Mouse (Mus musculus) forebrain, postnatal 0 days (tissue): ENCODE measurements around the gene Bcor. TPM values are rescaled to one million over a fixed set of nuclear protein-coding genes. Genes with fewer than 3 reads are reported as not detected.

ENCODE experiments used
- ATAC-seq: fragments of 200-750 bp; cut with Nextera tagmentation; 2 replicates; pipeline ENCODE4 v1.8.0; 2017; ENCODE audit warnings: mild to moderate bottlenecking, moderate library complexity
- DNase-seq: peaks from one replicate; pipeline ENCODE4 v3.0.0-alpha.2; 2015
- H3K27ac ChIP-seq: fragments of 300-500 bp; sonication (generic); 2 replicates; pipeline ENCODE4 v1.5.1; 2014; ENCODE audit warnings: low read depth, mild to moderate bottlenecking, antibody characterized with exemption, low read length, moderate library complexity, mixed read lengths
- H3K27me3 ChIP-seq: fragments of 300-500 bp; sonication (generic); 2 replicates; pipeline ENCODE4 v1.6.1; 2014; ENCODE audit warnings: mild to moderate bottlenecking, low read length, mixed read lengths; ENCODE audit not compliant: insufficient read depth
- H3K36me3 ChIP-seq: fragments of 300-500 bp; sonication (generic); 2 replicates; pipeline ENCODE4 v1.6.1; 2014; ENCODE audit warnings: mild to moderate bottlenecking, moderate library complexity; ENCODE audit not compliant: insufficient read depth
- H3K4me1 ChIP-seq: fragments of 300-500 bp; sonication (generic); 2 replicates; pipeline ENCODE4 v1.6.1; 2014; ENCODE audit warnings: antibody characterized with exemption; ENCODE audit not compliant: insufficient read depth
- H3K4me2 ChIP-seq: fragments of 300-500 bp; sonication (generic); 2 replicates; pipeline ENCODE4 v1.6.1; 2014; ENCODE audit warnings: low read depth, mild to moderate bottlenecking, moderate library complexity
- H3K4me3 ChIP-seq: fragments of 300-500 bp; sonication (generic); 2 replicates; pipeline ENCODE4 v1.5.1; 2014; ENCODE audit warnings: low read depth, low read length, mixed read lengths
- H3K9ac ChIP-seq: fragments of 300-500 bp; sonication (generic); 2 replicates; pipeline ENCODE4 v1.6.1; 2014; ENCODE audit warnings: mild to moderate bottlenecking
- H3K9me3 ChIP-seq: fragments of 300-500 bp; sonication (generic); 2 replicates; pipeline ENCODE4 v1.6.1; 2016; ENCODE audit warnings: low read length
- CTCF ChIP-seq: sonication (generic); IDR thresholded peaks from 2 replicates; pipeline ENCODE4 v1.5.1; 2016; ENCODE audit warnings: antibody characterized with exemption, control low read depth, low read depth
- WGBS: fragments of 180-500 bp; shearing (Covaris S2); extraction: QIAGEN DNeasy Blood & Tissue Kit; methylation state at CpG from one replicate; pipeline ENCODE4 v1.1.7; 2014; 5-methylcytosine and 5-hydroxymethylcytosine counted together
- polyA plus RNA-seq: library from polyadenylated mRNA; unstranded; fragments of >200 nt; fragmentation: Nextera tagmentation; extraction: Ambion mirVana; gene quantifications from 2 replicates; pipeline ENCODE4 v1.2.1, GENCODE M21; 2015
- total RNA-seq: library from RNA; depleted of rRNA; stranded (reverse); fragments of >200 nt; gene quantifications from 2 replicates; pipeline ENCODE4 v1.2.3, GENCODE M21; 2014

Bcor gene
- total and polyA plus RNA-seq, 2 experiments from 2014 or later, result 10.5 to 32.1 TPM

- Histone ChIP-seq H3K9me3 (no peaks in the 10 kb centered on the region), H3K9ac (no peak overlapping the region), H3K4me3 (no peak overlapping the region), H3K36me3 (no peaks in the 10 kb centered on the region), H3K27ac (no peak overlapping the region), H3K4me1 (0 out of 2 replicates have a peak, but pooled peaks cover 6% of the 10 kb centered on the region), H3K27me3 (no peaks in the 10 kb centered on the region; the same call in 1 of the 2 replicates), H3K4me2 (peak overlapping the region; percentile 17; the same call in 1 of the 2 replicates)
- no peak for TF ChIP-seq CTCF
- DNase-seq (peak; percentile 38), ATAC-seq (no peak)
- WGBS, result 34% methylated on average over 6 of the region's 6 CpGs
Observed at GRCm38 (mm10) chrX:12003947-12004346, 156.2 kb downstream of the Bcor start.

DNA sequence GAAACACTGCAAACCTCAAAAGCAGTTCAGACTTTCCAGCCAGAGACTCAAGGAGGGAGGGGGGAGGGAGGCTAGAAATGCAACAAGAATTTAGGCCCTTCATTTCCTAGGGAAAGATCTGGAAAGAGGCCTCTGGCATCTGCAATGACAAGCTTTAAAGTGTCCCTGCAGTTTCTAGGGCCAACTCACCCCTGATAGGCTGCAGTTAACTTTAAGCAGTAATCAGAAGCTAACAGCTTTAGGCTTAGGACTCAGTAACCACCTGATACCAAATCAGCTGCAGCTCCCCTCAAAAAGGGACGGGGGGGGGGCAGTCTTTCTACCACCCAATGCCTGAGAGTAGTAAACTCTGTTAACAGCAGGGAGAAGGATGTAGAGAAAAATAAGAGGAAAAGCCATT is 156.6 kb downstream of the Bcor start:
- Histone ChIP-seq H3K4me2 (no peak overlapping the region), H3K27me3 (no peaks in the 10 kb centered on the region; the same call in 1 of the 2 replicates), H3K4me3 (no peak overlapping the region), H3K36me3 (no peaks in the 10 kb centered on the region), H3K9me3 (no peaks in the 10 kb centered on the region), H3K4me1 (0 out of 2 replicates have a peak, but pooled peaks cover 6% of the 10 kb centered on the region), H3K9ac (no peak overlapping the region), H3K27ac (no peak overlapping the region)
- no peak for DNase-seq
- no peak for TF ChIP-seq CTCF
- no peak for ATAC-seq
- WGBS, result 5% methylated on average over 1 of the region's 1 CpGs

- Histone ChIP-seq H3K27me3 (no peaks in the 10 kb centered on the region; the same call in 1 of the 2 replicates), H3K4me2 (no peak overlapping the region), H3K4me1 (0 out of 2 replicates have a peak, but pooled peaks cover 6% of the 10 kb centered on the region), H3K9ac (no peak overlapping the region), H3K9me3 (no peaks in the 10 kb centered on the region), H3K36me3 (no peaks in the 10 kb centered on the region), H3K4me3 (no peak overlapping the region), H3K27ac (no peak overlapping the region)
- TF ChIP-seq CTCF, result no peak
- 17% methylated on average over 9 of the region's 9 CpGs for WGBS
- DNase-seq (no peak), ATAC-seq (no peak)
Observed at GRCm38 (mm10) chrX:12003106-12003505, 157.0 kb downstream of the Bcor start.

GRCm38 (mm10) chrX:12002596-12002995 is 157.6 kb downstream of the Bcor start:
- no peaks in the 10 kb centered on the region for H3K9me3 ChIP-seq
- H3K9ac ChIP-seq, result no peak overlapping the region
- WGBS, result 20% methylated on average over 6 of the region's 6 CpGs
- no peak overlapping the region for H3K4me2 ChIP-seq
- H3K27me3 ChIP-seq, result no peaks in the 10 kb centered on the region; the same call in 1 of the 2 replicates
- no peak for DNase-seq
- 0 out of 2 replicates have a peak, but pooled peaks cover 6% of the 10 kb centered on the region for H3K4me1 ChIP-seq
- no peak for TF ChIP-seq CTCF
- H3K36me3 ChIP-seq, result no peaks in the 10 kb centered on the region
- no peak overlapping the region for H3K4me3 ChIP-seq
- ATAC-seq, result no peak
- H3K27ac ChIP-seq, result no peak overlapping the region

DNA sequence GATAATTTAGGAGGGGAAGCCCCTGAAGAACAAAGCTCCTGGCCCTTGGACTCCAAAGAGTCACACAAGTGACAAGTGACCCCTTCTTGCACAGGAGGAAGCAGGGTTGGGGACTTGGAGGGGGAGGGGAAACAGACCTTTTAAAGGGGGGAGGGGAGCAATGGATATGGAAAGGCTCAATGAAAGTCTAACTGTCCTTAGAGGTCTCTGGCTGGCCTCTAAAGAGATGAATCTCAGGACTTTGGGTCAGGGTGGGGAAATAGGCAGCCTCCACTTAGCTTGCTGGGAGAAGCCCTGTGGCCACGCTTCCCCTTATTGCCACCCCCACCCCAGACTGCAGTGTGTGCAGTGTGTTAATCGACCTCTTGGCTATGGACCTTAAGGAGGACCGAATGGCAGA is 158.2 kb downstream of the Bcor start:
- ATAC-seq, result no peak
- Histone ChIP-seq H3K4me3 (no peak overlapping the region), H3K27me3 (no peaks in the 10 kb centered on the region; the same call in 1 of the 2 replicates), H3K4me1 (0 out of 2 replicates have a peak, but pooled peaks cover 6% of the 10 kb centered on the region), H3K4me2 (no peak overlapping the region), H3K9me3 (no peaks in the 10 kb centered on the region), H3K27ac (no peak overlapping the region), H3K9ac (no peak overlapping the region), H3K36me3 (no peaks in the 10 kb centered on the region)
- WGBS, result 24% methylated on average over 3 of the region's 3 CpGs
- DNase-seq, result no peak
- TF ChIP-seq CTCF, result no peak

DNA sequence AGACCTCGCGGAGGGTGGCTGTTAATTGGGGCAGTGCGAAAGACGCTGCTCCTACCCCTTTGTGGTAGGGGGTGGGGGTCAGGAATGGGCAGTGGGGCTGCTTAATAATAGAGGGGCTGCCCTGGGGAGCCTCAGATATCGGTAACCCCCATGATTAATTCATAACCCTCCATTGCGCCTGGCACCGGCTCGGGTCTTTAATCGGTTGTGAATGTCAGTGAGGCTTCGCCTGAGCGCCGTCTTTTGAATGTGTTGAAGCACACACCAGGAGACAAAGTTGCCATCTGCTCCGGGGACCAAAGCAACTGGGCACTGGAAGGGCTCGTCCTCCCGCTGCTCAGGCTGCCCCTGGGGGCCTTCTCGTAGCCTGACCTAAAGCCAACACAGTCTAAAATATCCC is 158.8 kb downstream of the Bcor start:
- H3K36me3 ChIP-seq, result no peaks in the 10 kb centered on the region
- H3K4me3 ChIP-seq, result no peak overlapping the region
- peak; percentile 32 for DNase-seq
- no peak overlapping the region for H3K4me2 ChIP-seq
- ATAC-seq, result no peak
- 0 out of 2 replicates have a peak, but pooled peaks cover 6% of the 10 kb centered on the region for H3K4me1 ChIP-seq
- no peak overlapping the region for H3K9ac ChIP-seq
- no peaks in the 10 kb centered on the region for H3K9me3 ChIP-seq
- TF ChIP-seq CTCF, result no peak
- no peaks in the 10 kb centered on the region; the same call in 1 of the 2 replicates for H3K27me3 ChIP-seq
- WGBS, result 12% methylated on average over 16 of the region's 16 CpGs
- H3K27ac ChIP-seq, result no peak overlapping the region

DNA sequence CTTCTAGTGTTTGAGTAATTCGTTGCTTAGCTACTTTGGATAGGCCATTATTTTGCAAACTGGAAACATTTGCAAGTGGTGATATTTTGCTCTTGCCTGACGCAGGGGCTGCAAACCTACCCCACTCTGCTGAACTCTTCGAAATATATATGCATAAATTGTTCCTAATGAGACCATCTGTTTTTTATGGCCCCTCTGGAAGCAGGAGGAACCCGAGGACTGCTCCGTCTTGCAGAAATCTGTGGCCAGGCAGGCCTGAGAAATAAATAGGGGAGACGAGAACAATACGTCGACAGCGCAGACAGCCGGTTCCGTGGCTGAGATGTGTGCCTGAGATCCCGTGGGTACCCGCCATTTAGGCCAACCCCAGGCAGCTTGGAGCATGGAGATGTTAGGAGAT is 159.5 kb downstream of the Bcor start:
- 0 out of 2 replicates have a peak, but pooled peaks cover 6% of the 10 kb centered on the region for H3K4me1 ChIP-seq
- DNase-seq, result peak; percentile 19

More for the DNA sequence above, 159.5 kb downstream of the Bcor start:
- no peaks in the 10 kb centered on the region for H3K9me3 ChIP-seq
- H3K27me3 ChIP-seq, result no peaks in the 10 kb centered on the region; the same call in 1 of the 2 replicates
- TF ChIP-seq CTCF, result no peak
- H3K27ac ChIP-seq, result no peak overlapping the region
- no peak overlapping the region for H3K9ac ChIP-seq
- H3K4me3 ChIP-seq, result no peak overlapping the region
- no peaks in the 10 kb centered on the region for H3K36me3 ChIP-seq
- H3K4me2 ChIP-seq, result no peak overlapping the region
- WGBS, result 18% methylated on average over 13 of the region's 13 CpGs
- ATAC-seq, result no peak
